Mouse (Mus musculus) cerebellum, adult 2 months (tissue): ENCODE results near the gene Slc25a43.

Source experiments
- CTCF ChIP-seq: fragments of 200-500 bp; IDR thresholded peaks from 2 replicates; pipeline ENCODE4 v1.5.1; 2011; ENCODE audit warnings: low read depth, mild to moderate bottlenecking, control low read depth, low read length, moderate library complexity, borderline replicate concordance; ENCODE audit not compliant: insufficient read depth
- POLR2A ChIP-seq: fragments of 200-500 bp; IDR thresholded peaks from 2 replicates; pipeline ENCODE4 v1.6.1; 2011; ENCODE audit warnings: low read length, control low read depth, borderline replicate concordance; ENCODE audit not compliant: insufficient read depth

- TF ChIP-seq POLR2A (no peak), CTCF (no peak)
These were observed 14.5 kb downstream of the Slc25a43 start for GRCm38 (mm10) chrX:36757796-36758472.
